Mouse (Mus musculus) retina, postnatal 7 days (tissue): ENCODE results near the gene Rfx3.

ENCODE experiments used
- DNase-seq: peaks from one replicate; pipeline ENCODE4 v3.0.0-alpha.2; 2012; ENCODE audit warnings: low read depth, low spot score

The Rfx3 gene

GRCm38 (mm10) chr19:27905172-27905571 is 105.8 kb downstream of the Rfx3 start:
- no peak for DNase-seq

- DNase-seq, result no peak
Observed at GRCm38 (mm10) chr19:27904655-27905054, 106.3 kb downstream of the Rfx3 start.

GRCm38 (mm10) chr19:27904209-27904608 is 106.8 kb downstream of the Rfx3 start:
- DNase-seq, result no peak

DNA sequence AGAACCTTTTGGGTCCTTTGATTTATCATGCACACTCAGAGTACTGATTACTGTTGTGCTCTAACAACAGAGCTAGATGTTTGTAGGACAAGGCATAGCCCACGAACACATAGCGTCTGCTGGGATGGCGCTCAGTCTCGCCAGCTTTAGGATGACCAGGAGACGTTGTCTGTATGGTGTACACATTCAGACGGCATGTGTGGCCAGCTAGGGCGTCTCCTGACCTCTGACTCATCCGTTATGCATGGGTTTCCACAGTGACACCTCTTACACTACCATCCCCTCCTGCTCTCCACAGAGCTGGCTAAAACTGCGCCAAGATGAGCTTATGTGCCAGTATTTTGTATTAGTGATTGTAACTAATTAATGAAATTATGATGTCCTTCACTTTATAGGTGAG is 108.4 kb downstream of the Rfx3 start:
- no peak for DNase-seq

DNA sequence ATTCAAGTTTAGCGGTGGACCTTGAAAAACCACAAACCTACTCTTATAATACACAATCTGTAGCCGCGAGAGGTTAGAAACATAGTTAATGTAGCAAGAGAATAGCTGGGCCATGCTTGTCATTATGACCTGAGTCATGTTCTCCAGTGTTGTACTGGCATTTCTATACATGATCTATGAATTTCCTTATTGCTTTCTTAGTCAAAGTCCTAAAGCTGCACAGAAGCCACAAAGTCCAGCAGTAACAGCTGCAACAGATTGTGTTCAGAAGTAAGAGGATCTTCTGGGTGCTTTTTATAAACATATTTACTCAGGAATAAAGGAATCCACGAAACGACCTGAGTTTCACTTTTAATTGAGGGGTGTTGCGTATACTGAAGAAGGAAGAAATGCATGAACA is 109.3 kb downstream of the Rfx3 start:
- no peak for DNase-seq

DNA sequence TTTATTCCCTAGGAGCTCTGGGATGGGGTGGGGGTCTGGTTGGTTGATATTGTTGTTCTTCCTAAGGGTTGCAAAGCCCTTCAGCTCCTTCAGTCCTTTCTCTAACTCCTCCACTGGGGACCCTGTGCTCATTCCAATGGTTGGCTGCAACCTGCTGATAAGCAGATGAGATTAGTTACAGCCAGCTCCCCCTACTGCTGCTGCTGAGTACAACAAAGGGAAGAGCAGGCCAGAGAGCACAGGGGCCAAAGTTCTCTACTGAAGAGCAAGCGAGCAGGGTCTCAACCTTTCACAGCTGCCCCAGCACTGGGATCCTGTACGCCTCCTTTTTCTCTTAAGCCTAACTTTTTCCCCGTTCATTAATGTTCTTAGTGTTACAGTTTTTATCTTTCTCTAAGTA is 126.4 kb downstream of the Rfx3 start:
- DNase-seq, result no peak

DNA sequence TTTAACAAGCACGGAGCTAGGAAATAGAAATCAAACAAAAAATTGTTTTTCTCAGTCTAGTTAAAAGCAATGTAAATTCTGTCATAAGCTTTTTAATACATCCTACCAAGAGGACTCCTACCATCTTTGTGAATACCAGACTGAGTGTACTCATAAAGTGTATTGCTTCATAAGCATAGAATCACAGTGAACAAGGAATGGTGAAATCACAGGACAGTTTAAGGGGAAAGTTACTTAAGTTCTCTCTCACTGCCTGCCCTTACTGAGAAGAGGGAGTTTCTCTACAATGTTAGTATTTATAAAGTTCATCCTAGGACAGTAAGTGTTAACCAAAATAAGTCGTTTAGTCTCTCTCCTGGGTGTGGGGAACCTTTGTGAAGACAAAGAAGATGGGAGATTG is 133.5 kb downstream of the Rfx3 start:
- DNase-seq, result no peak

- no peak for DNase-seq
Observed at GRCm38 (mm10) chr19:27870794-27871193, 140.2 kb downstream of the Rfx3 start.

DNA sequence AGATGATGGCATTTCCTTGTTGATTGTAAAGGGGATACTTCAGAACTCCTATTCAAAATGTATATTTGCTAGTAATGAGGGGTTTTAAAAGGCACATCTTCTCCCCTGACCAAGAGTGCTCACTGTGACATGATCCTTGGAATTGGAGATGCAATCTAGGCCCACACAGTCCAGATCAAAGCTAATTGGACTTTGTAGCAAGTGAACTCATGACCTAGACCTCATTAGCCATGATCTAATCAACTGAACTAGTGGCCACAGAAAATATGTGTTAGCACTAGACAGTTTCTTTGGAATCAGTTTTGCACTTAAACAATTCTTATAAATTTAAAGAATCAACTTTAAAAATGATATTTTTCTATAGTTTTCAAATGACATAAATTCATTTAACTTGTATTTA is 151.3 kb downstream of the Rfx3 start:
- no peak for DNase-seq

- no peak for DNase-seq
Observed at GRCm38 (mm10) chr19:27848946-27849345, 162.0 kb downstream of the Rfx3 start.

GRCm38 (mm10) chr19:27847055-27847454 is 163.9 kb downstream of the Rfx3 start:
- DNase-seq, result no peak

DNA sequence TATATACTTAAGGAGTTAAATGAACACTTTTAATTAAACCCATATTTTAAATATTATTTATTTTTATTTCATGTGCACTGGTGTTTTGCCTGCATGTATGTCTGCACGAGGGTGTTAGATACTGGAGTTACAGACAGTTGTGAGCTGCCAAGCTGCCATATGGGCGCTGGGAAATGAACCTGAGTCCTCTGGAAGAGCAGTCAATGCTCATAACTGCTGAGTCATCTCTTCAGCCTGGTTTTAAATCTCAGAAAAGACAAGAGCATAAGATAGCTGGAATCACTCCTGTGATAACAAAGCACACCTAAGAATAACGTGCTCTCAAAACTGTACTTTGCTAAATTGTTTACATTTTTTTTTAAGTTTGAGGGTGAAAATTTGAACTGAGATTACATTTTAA is 172.3 kb downstream of the Rfx3 start:
- DNase-seq, result no peak

GRCm38 (mm10) chr19:27838041-27838440 is 172.9 kb downstream of the Rfx3 start:
- no peak for DNase-seq

- DNase-seq, result no peak
Observed at GRCm38 (mm10) chr19:27832448-27832847, 178.5 kb downstream of the Rfx3 start.

GRCm38 (mm10) chr19:27828316-27828715 is 182.7 kb downstream of the Rfx3 start:
- no peak for DNase-seq

DNA sequence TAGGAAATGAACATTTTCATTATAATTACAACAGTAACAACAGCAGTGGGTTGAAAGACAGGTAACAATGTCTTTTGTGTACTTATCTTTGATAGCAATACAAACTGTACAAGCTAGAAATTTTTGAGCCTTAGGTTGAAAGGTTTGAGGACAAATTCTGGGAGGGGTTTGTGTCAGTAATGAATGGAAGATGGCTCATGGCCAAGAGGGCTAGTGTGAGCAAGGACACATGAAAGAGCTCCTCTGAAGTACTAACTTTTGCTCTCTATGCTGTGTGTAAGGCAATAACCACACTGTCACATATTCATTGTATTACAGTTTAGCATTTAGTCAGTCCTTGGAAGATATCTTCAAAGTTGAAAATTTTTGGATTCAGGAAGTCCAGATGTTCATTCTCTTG is 193.3 kb downstream of the Rfx3 start:
- DNase-seq, result no peak

- DNase-seq, result no peak
Observed at GRCm38 (mm10) chr19:27780030-27780429, 230.9 kb downstream of the Rfx3 start.

DNA sequence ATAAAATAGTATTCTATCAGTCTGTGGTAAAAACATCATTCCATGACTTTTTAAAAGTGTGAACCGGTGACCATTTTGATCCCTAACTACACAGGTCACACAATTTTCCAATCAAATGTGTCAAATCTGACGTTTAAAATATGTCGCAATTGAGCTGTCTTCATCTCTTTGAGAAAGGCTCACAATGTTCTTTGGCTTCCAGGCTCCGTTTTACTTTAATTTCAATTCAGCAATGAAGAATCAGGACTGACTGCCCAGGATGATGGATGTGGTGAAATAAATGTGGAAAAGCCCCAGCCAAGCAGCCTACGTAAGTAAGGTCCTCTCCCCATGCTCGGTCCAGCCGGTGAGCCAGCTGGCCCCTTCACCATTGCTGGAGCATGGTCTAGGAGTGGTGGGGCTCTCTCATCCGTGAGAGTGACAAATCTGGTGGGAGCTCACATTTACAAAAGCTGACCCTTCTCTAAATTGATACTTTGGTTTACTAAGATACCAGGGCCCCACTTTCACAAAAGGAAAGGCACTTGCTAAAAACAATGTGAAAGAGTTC is 240.2 kb downstream of the Rfx3 start:
- no peak for DNase-seq

DNA sequence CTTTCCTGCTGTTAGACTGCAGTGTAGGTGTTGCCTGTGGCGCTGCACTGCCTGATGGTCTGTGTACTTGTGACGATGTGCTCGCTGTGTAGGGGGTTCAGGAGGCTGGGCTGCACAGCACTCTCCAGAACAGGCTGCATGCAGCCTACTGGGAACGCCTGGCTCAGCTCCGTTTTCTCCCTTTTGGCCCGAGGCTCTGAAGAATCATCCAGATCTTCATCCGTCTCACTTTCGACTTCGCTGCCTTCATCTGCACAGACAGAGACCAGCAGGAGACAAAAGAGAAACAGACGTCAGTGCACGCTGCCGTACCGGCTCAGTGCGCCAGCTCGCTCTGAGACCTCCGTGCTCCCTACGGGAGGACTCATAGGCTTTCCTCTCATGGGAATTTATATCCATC is 242.5 kb downstream of the Rfx3 start:
- no peak for DNase-seq

- no peak for DNase-seq
Observed at GRCm38 (mm10) chr19:27760309-27760708, 250.7 kb downstream of the Rfx3 start.

DNA sequence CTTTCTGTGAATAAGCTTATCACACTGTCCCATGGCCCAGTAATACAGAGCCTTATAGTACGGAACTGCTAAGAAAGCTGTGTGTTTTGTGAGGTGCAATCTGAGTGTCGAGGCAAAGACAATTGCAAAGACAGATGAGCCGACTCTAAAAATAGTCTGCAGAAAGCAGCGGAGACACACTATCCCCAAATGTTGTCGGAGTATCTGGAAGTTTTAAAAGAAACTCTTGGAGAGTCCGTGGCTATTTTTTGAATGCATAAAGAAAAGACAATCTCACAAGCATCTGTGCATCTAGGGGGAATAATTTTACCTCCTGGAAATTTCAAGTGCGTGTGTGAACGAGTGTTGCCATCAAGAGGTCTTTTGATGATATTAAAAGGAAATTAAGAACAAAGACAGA is 251.6 kb downstream of the Rfx3 start:
- DNase-seq, result no peak

DNA sequence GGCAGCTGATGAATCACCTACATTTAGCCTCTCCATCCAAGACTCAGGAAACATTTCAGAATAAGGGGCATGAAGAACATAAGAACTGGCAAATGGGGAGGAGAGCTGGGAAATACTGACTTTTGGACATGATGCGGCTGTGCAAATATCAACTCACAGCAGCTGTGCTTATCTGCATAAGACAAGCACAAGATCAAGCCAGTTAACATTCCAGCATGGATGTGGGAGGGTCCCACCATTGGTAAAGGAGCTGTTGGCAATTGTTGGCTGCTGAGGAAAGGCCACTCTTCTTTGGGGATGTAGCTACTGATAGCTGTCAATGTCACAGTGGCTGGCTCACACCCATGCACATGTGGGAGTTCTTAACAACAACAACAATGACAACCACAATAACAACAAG is 263.7 kb downstream of the Rfx3 start:
- no peak for DNase-seq

DNA sequence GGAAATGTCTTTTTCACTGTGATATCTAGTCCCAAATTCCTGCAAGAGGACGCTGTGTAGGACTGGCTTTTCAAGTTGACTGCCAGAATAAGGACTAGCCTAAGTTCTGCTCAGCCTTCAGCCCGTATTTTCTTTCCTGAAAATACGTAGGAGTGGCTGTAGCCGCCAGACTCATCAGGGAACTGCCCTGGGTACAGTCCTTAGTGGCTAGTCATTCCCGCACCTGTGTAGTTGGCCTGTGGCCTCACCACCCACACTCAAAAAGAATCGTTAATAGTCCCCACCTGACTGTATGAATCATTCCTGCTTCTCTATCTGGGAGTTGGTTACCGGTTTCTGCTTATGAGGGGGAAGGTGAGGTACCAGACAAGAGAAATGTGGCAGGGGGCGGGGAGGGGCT is 272.1 kb downstream of the Rfx3 start:
- DNase-seq, result no peak

DNA sequence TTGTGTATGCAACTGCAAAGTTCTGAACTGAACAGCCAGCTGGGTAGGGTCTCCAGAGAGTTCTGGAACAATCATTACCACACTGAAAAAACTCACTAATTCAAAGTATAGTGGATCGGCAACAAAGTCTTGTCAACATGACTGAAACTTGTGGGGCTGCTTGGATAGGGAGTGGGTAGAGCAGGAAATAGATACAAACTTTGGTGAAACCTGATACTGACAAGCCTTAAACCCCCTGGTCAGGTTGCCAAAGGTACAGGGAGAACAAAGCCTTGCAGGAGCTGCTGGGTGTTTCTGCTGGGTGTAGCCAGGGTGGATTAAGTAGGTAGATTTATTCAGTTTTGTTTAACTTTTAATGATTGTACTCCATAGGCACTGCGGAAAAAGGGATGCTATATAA is 274.4 kb downstream of the Rfx3 start:
- no peak for DNase-seq
